Mouse (Mus musculus) 3T3-L1 (cell line): ENCODE data around the gene Adam8.

ENCODE experiments used
- DNase-seq: peaks from one replicate; pipeline ENCODE4 v3.0.0-alpha.2; 2015; ENCODE audit warnings: low read depth, low spot score

Gene Adam8

DNA sequence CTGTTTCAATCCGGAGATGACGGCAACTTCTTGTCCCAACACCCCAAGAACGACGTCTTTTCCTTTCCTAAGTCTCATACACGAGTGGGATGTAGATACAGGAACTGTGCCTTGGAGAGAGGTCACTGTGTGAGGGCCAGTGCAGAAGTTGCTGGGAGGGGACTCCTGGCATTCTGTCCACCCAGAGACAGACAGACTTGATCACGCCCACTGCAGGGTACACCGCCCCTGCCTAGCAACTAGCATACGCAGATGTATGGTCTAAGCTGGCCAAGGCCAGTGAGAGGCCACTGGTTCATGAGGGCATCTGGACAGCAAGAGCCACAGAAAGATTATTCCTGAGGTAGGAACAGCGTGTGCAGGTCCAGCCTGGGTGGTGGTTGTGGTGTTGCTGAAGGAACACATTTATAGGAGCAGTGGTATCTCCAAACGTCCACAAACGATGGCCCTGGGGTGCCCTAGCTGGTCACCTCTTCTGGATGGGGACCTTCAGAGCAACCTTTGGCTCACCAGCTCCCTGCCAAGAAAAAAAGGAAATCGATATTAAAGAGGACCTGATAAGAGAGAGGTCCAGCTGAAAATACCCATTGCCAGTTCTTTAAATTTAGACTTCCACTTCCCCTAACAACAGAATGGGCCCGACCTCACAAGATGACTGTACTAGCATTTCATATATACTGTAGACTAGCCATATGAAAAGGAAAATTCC, 13.2 kb downstream of the Adam8 start:
- DNase-seq = no peak

DNA sequence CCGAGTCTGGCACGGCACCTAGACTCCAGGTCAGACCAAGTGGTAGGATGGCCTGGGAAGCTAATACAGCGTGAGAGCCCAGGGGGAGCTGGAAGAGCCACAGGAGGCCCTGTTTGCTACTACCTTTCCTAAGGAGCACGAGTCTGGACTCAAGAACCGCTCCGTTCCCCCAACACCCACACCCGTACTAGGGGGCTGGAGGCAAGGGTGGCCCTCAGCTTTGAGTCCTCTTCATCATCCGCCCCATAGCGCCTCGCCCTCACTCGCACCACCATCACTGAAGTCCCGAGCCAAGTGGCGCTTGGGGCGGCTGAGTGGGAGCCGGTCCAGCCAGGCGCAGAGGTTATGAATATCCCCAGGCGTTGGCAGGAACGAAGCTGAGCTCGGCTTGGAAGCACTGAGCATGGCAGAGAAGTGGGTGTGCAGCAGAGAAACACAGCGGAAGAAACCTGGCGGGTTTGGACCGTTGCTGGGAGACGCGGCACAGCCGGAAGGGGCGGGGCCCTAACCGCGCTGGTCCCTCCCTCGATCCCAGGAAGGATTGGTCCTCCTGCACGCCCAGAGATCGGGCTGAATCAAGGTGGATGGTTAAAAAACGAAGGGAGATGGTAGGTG, 14.0 kb downstream of the Adam8 start, which contains the start of gene 6430531B16Rik:
Gene 6430531B16Rik, minus strand, starts transcription at position 478 of the 615 bp plus-strand sequence.
- DNase-seq = no peak

DNA sequence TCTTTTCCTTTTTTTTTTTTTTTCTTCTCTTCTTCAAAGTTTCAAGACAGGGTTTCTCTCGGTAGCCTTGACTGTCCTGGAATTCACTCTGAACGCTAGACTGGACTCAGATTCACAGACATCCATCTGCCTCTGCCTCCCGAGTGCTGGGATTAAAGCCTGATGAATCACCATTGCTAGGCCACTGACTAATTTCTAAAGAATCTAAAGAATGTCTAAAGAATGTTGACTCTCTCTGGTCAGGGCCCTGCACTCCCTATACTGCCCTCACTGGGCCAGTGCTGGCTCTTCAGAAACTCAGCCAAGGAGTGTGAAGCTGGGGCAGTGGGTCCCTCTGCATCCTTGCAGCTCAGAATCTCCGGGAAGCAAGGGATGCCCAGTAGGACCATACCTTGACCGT, 16.9 kb downstream of the Adam8 start:
- peak; percentile 55 for DNase-seq

DNA sequence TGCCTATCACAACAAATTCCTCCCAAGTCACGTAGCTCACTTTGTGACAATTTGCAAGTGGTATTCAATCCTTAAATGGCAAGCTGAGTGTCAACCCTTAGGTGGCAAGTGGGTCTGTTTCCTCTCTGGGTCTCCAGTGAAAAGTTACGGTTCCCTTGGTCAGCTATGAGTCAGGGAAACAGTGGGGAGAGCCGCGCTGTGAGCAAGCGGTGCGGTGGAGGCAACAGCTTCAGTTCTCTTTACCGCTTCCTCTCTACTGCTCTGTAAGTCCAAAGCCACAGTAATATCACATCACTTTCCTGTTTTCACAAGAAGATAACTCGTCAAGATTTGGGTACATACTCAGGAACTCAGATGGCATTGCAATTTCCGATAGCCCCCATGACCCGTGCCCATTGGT, 18.1 kb downstream of the Adam8 start:
- DNase-seq = no peak

DNA sequence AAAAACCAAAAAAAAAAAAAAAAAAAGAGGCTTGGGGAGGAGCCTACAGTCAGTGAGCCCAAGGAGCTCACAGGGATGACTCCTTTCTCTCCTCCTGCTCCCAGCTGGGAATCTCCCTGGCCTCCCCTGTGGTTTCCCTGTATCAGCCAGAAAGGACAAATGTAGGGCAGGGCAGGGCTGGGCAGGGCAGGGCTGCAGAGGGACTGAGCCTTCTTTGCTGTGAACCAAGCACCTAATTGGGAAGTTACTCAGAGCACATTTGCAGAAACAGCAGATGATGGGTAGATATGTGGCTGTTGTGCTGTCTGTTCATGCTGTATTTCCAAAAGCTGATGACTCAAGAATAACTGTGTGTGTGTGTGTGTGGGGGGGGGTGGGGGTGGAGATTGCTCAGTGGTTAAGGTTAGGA, 19.4 kb downstream of the Adam8 start:
- DNase-seq = peak; percentile 87

DNA sequence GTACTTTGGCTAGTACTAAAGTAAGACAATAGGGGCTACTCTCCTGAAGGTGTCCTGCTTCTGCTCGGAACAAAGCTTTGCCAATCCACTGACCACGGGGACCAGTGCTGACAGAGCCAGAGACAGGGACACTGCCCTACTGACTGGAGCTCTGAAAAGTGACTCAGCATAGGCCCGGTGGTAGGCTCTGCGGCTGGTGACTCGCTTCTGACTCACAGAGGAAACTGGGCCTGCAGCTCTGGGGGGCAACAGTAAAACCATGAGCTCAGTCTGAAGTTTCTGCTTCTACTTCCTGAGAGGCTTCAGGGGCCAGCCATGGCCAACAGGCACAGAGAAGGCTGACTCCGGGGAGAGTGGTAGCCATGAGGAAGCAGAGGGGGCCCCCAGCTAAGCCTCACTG, 20.9 kb downstream of the Adam8 start:
- peak; percentile 93 for DNase-seq

DNA sequence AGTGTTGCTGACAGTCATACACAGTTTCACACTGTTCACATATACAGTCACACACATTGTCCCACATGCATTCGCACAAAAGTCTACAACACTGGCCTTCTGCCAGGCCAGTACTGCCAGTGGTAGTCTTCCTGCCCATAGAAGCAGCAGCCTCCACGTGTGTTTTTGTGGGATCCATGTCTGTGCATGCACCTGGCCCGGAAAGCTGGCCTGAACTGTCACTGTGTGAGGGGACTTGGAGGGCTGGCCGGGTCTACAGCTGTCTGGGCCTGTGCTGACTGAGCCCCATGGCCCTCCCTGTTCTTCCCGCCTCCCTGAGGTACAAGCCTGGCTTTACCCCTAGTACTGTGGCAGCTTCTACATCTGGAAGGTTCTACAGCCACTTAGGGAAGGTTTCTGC, 21.4 kb downstream of the Adam8 start:
- DNase-seq = peak; percentile 47

DNA sequence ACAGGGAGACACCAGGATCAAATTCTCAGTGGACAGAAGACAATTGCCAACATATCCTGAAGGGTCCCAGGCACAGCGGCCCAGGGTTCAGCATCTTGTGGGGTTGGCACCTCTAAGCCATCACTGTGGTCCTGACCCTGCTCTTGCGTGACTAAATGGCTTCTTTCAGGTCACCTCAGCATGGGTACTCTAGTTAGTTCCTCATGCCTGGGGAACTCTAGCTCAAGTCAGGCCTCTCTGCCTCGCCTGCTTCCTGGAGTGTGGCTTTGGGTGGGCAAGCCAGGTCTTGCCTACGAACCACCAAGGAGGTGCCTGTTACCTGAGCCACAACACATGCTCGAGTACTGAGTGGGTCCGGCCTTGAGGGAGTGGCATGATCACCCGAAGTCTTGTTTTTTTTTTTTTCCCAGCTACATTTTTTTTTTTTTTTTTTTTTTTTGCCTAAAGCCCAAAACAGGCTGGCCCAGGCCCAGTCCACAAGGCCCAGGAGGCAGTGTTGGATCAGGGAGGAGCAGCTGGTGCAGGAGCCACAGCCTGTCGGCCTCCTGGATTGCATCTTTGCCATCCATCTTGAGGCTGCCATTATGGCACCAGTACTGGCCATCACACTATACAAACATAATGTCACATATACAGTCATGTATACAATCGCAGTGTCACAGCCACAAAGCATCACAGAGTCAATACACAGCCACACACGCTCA, 22.0 kb downstream of the Adam8 start:
- peak; percentile 63 for DNase-seq

DNA sequence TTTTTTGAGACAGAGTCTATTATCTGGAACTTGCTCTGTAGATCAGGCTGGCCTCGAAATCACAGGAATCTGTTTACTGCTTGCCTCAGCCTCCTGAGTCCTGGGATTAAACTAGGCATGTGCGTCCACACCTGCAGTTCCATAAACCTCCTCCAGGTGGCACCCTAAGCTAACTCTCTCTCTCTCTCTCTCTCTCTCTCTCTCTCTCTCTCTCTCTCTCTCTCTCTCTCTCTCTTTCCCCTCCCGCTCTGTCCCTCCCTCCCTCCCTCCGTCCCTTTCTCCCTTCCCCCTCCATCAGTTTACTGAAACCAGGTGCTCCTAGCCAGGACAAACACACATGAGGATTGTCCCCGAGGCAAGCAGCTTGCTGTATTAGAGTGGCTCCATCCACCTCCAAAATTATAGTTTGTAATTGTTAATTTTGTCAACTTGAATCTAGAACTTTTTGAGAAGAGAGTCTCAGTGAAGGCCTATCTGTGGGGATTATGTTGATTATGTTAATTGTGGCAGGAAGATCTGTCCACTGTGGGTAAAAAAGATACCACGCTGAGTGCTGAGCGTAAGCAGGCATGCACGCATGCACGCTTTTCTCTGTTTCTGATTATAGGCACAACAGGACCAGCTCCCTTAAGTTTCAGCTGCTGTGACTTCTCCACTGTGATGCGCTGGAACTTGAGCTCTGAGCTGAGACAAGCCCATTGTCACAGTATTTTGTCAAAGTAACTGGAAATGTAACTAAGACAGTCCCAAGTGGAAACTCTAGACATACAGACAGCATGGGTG, 22.8 kb downstream of the Adam8 start:
- peak; percentile 92 for DNase-seq

DNA sequence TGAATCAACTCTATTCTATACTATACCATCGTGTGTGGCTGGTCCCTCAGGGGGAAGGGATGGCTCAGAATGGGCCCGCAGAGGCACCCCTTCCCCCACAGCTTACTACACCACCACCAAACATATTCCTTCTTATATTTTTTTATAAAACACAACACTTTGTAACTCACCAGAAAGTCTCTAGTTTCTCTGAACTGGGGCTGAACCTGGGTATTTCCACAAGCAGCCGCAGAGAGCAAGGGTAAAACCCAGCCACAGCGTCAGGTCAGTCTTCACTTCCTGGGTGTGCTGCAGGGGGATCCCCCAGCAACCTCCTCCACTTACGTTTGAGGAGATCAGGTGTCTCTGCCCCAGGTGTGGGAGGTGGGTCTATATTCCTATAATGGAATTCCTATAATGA, 23.9 kb downstream of the Adam8 start:
- DNase-seq = no peak

DNA sequence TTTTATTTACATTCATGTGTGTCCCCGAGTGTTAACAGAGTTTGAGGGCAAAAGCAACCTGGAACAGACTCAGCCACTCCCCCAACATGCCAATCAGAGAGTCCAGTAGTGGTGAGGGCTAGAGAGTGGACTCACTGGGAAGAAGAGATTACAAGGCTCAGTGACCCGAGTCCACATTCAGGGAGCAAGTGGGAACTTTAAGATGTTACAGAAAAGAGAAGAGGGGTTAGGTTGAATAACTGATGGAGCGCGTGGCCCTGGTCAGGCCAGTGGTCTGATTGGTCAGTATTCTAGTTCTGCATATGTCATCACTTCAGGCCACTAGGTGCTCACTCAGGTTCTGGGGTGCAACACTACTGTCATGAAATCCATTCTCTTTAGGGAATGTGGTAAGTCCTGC, 25.2 kb downstream of the Adam8 start:
- no peak for DNase-seq

DNA sequence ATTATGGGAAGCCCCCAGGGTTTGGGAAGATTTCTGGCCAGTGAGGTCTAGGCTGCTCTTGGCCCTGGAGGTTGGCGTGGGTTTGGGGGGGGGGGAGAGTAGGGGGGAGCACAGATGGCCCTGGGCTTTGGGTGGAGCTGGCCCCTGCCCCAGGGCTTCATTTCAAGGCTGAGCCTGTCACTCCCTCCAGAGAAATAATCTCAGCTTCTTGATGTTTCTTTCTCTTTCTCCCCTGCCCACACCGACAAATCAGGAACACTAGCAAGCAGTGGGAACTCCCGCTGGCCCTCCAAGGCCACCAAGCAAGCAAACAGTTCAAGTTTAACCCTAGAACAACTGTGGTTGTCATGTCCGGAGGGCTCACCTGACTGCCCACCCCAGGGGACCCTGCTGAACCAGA, 28.5 kb downstream of the Adam8 start:
- DNase-seq = no peak

DNA sequence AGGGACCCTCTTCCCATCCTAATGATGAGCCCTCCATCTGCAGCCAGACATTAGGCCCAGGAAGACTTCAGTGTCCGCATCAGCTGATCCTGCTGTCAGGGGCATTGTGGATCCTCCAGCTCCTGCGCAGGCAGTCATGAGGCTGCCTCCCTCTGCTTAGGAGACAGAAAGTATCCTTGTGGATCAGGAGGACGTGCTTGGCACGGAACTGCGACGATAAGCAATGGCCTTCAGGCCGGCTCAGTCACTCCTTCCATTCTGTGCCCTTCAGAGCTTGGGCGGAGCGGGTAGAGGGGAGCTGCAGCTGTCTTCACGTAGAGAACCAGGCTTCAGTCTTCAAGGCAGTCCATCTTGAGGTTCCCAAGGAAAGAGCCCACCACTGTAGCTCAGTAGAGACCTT, 31.2 kb downstream of the Adam8 start:
- no peak for DNase-seq

DNA sequence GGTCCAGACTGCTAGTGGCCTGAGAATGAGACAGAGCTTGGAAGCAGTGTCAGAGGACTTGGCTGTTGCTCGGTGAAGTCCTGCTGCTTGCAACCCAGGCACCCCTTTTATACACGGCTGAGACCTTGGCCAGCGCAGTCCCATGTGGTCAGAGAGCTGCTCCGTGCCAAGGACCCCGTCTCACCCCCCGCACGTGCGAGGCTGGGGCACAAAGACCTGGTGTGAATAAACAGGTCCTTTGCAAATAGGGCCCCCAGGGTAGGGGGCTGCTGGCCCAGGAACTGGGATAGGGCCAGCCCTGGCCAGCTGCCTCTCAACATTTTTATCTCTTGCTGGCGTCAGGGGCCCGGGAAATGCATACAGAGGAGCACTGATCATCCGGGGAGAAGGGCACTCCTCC, 34.4 kb downstream of the Adam8 start:
- DNase-seq = no peak

DNA sequence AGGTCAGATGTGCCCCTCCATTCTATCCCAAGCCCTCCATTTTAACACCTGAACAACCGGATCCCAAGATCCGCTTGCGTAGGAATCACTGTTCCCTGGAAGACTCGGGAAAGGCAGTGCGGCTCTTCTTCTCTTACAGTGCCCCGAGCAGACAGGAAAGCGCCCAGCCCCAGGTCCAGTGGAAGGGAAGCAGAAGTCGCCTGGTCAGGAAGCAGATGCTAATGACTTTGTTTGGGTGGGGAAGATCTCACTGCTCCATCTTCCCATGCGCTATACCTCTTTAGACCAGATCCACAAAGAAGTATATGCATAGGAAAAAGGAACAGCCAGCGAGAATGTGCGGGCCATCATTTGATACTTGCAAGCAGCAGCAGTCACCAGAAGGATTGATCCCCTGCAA, 34.9 kb downstream of the Adam8 start:
- no peak for DNase-seq

DNA sequence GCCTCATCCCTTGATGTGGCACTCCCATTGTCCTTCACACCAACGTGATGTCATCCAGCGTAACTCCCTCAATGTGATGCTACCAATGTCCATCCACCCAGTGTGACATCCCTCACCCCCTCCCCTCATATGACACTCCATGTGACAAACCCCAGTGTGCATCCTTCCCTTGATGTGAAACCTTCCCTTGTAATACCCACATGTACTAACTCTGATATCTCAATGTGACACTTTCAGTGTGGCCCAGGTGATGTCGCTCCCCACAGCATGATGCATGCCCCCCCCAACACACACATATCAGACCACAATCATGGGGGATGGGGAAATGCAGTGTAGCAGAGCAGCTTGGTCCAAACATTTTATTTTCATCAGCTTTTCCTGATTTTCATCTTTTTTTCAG, 35.7 kb downstream of the Adam8 start:
- no peak for DNase-seq

DNA sequence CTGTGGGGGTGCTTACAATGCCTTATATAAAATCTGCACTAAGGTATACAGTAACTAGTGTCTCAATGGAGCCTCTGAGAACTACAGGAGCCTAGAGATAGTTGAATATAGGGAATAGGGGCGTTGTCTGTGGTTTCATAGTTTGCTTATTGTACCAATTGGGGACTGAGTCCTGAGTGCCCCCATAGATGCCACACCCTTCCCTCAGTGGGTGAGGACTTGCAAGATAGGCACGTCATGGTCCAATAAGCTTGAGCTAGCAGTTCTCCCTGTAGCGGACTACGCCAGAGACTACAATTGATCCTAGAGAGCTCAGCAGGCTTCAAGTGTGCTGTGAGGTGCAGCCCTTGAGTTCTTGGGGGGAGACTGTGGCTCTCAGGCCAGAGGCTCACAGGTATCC, 36.9 kb downstream of the Adam8 start:
- DNase-seq = no peak

DNA sequence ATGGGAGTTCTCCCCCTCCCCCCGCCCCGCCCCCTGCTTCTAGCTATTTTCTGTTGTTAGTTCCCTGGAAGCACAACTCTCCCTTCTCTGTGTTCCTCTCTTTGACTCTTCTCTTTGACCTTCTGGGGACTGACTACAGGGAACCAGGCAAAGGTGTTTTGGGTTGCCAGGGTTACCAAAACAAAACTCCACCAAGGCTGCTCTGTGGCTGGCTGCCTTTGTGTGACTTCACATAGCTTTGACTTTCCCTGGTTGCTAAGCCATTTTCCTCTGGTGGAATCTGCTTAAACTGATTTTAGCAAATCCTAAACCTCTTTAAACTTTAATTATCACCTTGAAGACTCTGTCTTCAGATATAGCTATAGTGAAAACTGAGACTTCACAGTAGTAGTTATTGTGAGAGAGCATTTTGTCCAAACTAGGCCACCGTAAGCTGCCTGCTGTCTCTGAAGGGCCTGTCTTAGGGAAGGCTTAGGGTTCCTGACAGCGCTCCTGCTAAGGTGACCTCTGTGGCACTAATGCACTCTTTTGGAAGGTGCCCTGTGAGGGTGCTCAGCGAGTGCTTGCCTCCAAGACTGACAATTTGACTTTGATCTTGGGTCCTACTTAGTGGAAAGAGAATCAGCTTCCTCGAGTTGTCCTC, 40.2 kb downstream of the Adam8 start:
- DNase-seq = no peak

DNA sequence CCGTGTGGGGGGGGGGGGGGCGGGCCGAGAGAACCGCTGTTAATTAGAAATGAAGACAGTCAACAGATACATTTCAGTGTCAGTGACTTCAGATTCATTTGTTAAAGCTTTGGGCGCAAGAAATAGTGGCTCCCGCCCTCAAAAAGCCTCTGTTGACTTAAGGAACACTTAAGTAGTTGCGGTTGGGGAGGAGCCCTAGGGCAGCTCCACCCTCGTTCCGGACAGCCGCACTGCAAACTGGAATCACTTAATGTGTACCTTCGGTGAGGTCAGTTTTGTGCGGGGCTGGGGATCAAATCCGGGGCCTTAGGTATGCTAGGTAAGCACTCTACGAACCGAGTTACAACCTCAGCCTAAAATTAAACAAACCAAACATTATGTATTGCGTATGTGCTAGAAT, 41.3 kb downstream of the Adam8 start:
- DNase-seq = peak; percentile 37

DNA sequence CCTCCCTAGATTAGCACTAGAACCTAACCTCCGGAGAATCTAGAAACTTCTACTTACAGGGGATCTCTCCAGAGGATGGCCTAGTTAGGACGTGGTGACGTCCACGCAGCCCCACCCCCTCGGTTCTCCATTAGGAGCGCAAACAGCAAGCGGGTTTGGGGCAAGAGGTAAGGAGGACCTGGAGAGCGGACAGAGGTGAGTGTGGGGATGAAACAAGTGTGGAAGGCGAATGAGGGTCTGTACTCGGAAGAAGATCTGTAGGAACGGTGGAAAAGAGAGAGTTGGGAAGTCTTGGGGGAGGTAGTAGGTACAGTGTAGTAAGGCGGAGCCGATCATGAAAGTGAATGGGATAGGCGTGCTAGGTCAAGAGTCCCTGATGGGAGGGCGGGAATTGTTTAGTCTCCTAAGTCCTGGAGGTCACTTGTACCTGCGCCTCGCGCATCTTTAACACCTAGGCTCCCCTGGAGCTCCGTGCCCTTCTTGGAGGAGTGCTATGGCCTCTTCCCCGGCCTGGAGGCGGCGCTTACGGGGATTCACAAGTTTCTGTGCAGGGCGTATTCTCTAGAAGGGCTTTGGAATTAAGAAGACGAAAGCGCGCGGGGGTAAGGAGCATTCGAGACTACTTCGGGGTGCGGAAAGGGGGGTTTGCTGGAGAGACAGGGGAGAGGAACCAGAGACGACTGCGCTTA, 41.9 kb downstream of the Adam8 start:
- DNase-seq = peak; percentile 61

DNA sequence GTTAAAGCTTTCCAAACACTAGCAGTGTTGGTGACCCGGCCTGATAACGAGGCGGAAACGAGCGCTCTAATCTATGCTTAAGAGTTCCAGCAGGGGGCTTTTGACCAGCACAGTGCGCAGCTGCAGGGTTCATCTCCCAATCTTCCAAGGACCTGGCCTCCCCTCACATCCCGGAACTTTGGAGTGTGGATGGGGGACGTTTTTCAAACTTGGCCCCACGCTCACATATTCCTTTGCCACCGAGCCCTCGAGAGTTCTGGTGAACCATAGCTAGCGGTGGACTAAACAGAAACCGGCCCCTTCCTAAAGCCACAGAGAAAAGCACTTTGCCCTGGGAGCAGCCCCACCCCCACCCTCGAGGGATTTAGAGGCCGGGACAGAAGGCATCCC, 42.5 kb downstream of the Adam8 start:
- DNase-seq = peak; percentile 67
